In genomic region chr1:39533917-39534316, GRCm38 (mm10) we compare ENCODE assay signal across 23 mouse cellular contexts. TPM values are rescaled to one million over a fixed set of nuclear protein-coding genes. Genes with fewer than 3 reads are reported as not detected.
DNase-seq lines count a peak whose midpoint lies in the region; ATAC-seq and TF ChIP-seq lines count a peak whose summit lies in the region.
"Had no signal": no experiment of that assay in that cellular context is flagged by ENCODE, and none has a peak within 500 bp of the region (broad histone marks: within the 10 kb centered on the region; RNA-seq: fewer than 3 reads in every experiment).

No protein-coding gene starts in this region.

- H3K4me3 ChIP-seq in E14TG2a.4 (replicated peaks; ENCODE audit: low read length), result peak overlapping the region; percentile 39; the same call in 1 of the 2 replicates
- H3K4me3 ChIP-seq in liver, embryonic 11.5 days (ENCODE audit: low read depth, low read length), result no peak overlapping the region
- H3K4me3 ChIP-seq: embryonic facial prominence, embryonic 12.5 days; forebrain, embryonic 13.5 days; forebrain, embryonic 15.5 days had no signal

- no peak overlapping the region for H3K4me2 ChIP-seq in liver, embryonic 11.5 days
- H3K4me2 ChIP-seq: embryonic facial prominence, embryonic 12.5 days; forebrain, embryonic 13.5 days; forebrain, embryonic 15.5 days had no signal

- peaks cover 16% of the 10 kb centered on the region for H3K36me3 ChIP-seq in E14TG2a.4 (ENCODE audit: insufficient read depth, low read length)
- H3K36me3 ChIP-seq in liver, embryonic 11.5 days (ENCODE audit: control insufficient read depth, insufficient read depth, low read length), result peaks cover 10% of the 10 kb centered on the region; the same call in 1 of the 2 replicates

- no peak for TF ChIP-seq CTCF in E14TG2a.4 (conservative IDR thresholded peaks at IDR 0.05; ENCODE audit: low read length)

- H3K27me3 ChIP-seq in E14TG2a.4 (ENCODE audit: insufficient read depth, low read length), result no peaks in the 10 kb centered on the region
- H3K27me3 ChIP-seq in liver, embryonic 11.5 days (replicated peaks; ENCODE audit: control insufficient read depth, insufficient read depth, low read length), result no peaks in the 10 kb centered on the region
- H3K27me3 ChIP-seq: embryonic facial prominence, embryonic 12.5 days; forebrain, embryonic 13.5 days; forebrain, embryonic 15.5 days; Patski had no signal

- no peak overlapping the region for H3K9ac ChIP-seq in liver, embryonic 11.5 days (ENCODE audit: low read depth, low read length)
- H3K9ac ChIP-seq: embryonic facial prominence, embryonic 12.5 days; forebrain, embryonic 13.5 days; forebrain, embryonic 15.5 days; forebrain, postnatal 0 days had no signal

- intact Hi-C loops in heart, postnatal 14 days (cut with DNase I), result loop anchor here (10.0 kb wide), 2 partner anchors 339 to 1669 kb away; partner anchors contain the start of genes Npas2 and Tsga10

- H3K27ac ChIP-seq in liver, embryonic 11.5 days (ENCODE audit: low read depth, low read length), result no peak overlapping the region
- H3K27ac ChIP-seq: embryonic facial prominence, embryonic 10.5 days; embryonic facial prominence, embryonic 12.5 days; forebrain, embryonic 13.5 days; forebrain, embryonic 15.5 days had no signal

- ATAC-seq in liver, embryonic 11.5 days (replicated peaks; ENCODE audit: low FRiP score), result no peak
- ATAC-seq: activated CD4-positive, CD25-positive, alpha-beta regulatory T cell, adult 4 months; forebrain, embryonic 13.5 days; forebrain, embryonic 15.5 days; forebrain, postnatal 0 days; Patski had no signal

- H3K9me3 ChIP-seq in E14TG2a.4 (ENCODE audit: low read length), result no peaks in the 10 kb centered on the region
- no peaks in the 10 kb centered on the region for H3K9me3 ChIP-seq in liver, embryonic 11.5 days (ENCODE audit: control insufficient read depth, low read length)
- H3K9me3 ChIP-seq: embryonic facial prominence, embryonic 10.5 days; embryonic facial prominence, embryonic 12.5 days; forebrain, embryonic 13.5 days; forebrain, embryonic 15.5 days; G1E had no signal

- peaks cover 75% of the 10 kb centered on the region for H3K4me1 ChIP-seq in E14TG2a.4 (replicated peaks; ENCODE audit: low read depth, low read length)
- peaks cover 6% of the 10 kb centered on the region; the same call in 1 of the 2 replicates for H3K4me1 ChIP-seq in liver, embryonic 11.5 days (replicated peaks; ENCODE audit: control insufficient read depth, insufficient read depth, low read length)

- DNase-seq in heart, adult 11 months, result peak; percentile 63
- DNase-seq in heart, postnatal 14 days, result no peak
- peak; percentile 87 for DNase-seq in ES-CJ7 (ENCODE audit: low read depth, low spot score)
- DNase-seq in R1 (ENCODE audit: low read depth, low spot score), result peak; percentile 59
- DNase-seq in spleen, postnatal 14 days (ENCODE audit: low spot score in 2 of 2), result no peak
- no peak for DNase-seq in liver, embryonic 11.5 days (ENCODE audit: low spot score)
- no peak for DNase-seq in ovary, postnatal 36 days (ENCODE audit: low spot score)
- DNase-seq: adrenal gland, adult 8-10 months; adrenal gland, postnatal 14 days; adrenal gland, postnatal 36 days; cerebellum, adult 11-12 months; cerebellum, adult 2 months; cerebellum, postnatal 10 days; cerebellum, postnatal 25 days; forebrain, postnatal 0 days had no signal

- WGBS in liver, embryonic 11.5 days, result 45% methylated on average over 3 of the region's 3 CpGs

RNA-seq across cellular contexts. Expression of gene Cnot11, which starts 0.9 kb away (rescaled TPM):
- 10 to 100 TPM; 14.7 to 15.7 TPM for total RNA-seq in heart, postnatal 14 days (2021)
- polyA plus RNA-seq in liver, embryonic 11.5 days (2014; fragmentation: Nextera tagmentation; extraction: Ambion mirVana), result 24.3 and 26.3 TPM in 2 replicates

RNA-seq across cellular contexts. Expression of gene Rnf149, which starts 43.3 kb away (rescaled TPM):
- total RNA-seq in heart, postnatal 14 days (2021), result 10 to 100 TPM; 10.8 to 11.5 TPM
- polyA plus RNA-seq in liver, embryonic 11.5 days (2014; fragmentation: Nextera tagmentation; extraction: Ambion mirVana), result 27.5 and 29.6 TPM in 2 replicates

RNA-seq across cellular contexts. Expression of gene Tbc1d8, which starts 55.4 kb away (rescaled TPM):
- 1 to 10 TPM; 6.6 to 7.6 TPM for total RNA-seq in heart, postnatal 14 days (2021)
- 6.7 and 9.3 TPM in 2 replicates for polyA plus RNA-seq in liver, embryonic 11.5 days (2014; fragmentation: Nextera tagmentation; extraction: Ambion mirVana)

Comparison
In these comparisons a context has a peak if more than half of its experiments do, and no peak if none do; other contexts are left out.
1. DNase-seq: peak in heart, adult 11 months (single experiment), ES-CJ7 (single experiment) and R1 (single experiment); none in heart, postnatal 14 days (0 of 2), spleen, postnatal 14 days (0 of 2), liver, embryonic 11.5 days (single experiment) and ovary, postnatal 36 days (single experiment).